Mouse (Mus musculus): ENCODE results near the gene Arid1b. TPM values are rescaled to one million over a fixed set of nuclear protein-coding genes. Genes with fewer than 3 reads are reported as not detected.

Arid1b gene
- polyA plus RNA-seq, 2 experiments = 14.7 to 20.5 TPM

DNA sequence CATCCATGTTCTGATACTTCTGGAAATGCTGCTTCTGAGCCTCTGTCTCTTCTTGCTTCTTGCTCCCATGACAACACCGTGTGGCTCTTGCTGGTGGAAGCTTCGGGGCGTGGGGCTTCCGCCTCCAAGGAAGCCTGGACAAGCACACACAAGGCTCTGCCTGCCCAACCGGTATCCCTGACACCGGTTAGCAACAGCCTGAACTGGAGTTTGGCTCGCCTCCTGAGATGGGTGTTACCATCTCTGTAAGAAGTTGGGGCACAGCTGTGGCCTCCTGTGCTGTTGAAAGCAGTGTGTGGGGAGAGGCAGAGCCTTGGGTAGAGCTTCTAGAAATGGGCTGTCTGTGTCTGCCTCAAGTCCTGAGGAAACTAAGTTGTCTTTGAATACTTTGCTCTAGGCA is 340.4 kb downstream of the Arid1b start:
- DNase-seq (ENCODE audit: low spot score) (peak; percentile 25), ATAC-seq (ENCODE audit: low FRiP score, low read depth) (no peak)
- no peak overlapping the region for H3K4me3 ChIP-seq (replicated peaks; ENCODE audit: low read length)
- 81% methylated on average over 7 of the region's 7 CpGs for WGBS
- H3K9me3 ChIP-seq (ENCODE audit: control insufficient read depth, low read length) = no peaks in the 10 kb centered on the region
- peaks cover 79% of the 10 kb centered on the region for H3K36me3 ChIP-seq (ENCODE audit: control insufficient read depth, insufficient read depth, low read length)
- H3K9ac ChIP-seq (ENCODE audit: low read depth, low read length, severe bottlenecking) = no peak overlapping the region
- no peaks in the 10 kb centered on the region for H3K4me1 ChIP-seq (ENCODE audit: control insufficient read depth, insufficient read depth, low read length)
- H3K27me3 ChIP-seq (ENCODE audit: control insufficient read depth, insufficient read depth, low read length) = no peaks in the 10 kb centered on the region
- TF ChIP-seq POLR2A (IDR thresholded peaks at IDR 0.05; ENCODE audit: borderline replicate concordance, extremely low read depth, insufficient read depth, insufficient read length) = no peak
- H3K4me2 ChIP-seq (replicated peaks; ENCODE audit: low read depth, low read length, severe bottlenecking) = no peak overlapping the region
- no peak overlapping the region for H3K27ac ChIP-seq (replicated peaks; ENCODE audit: low read depth, low read length)

DNA sequence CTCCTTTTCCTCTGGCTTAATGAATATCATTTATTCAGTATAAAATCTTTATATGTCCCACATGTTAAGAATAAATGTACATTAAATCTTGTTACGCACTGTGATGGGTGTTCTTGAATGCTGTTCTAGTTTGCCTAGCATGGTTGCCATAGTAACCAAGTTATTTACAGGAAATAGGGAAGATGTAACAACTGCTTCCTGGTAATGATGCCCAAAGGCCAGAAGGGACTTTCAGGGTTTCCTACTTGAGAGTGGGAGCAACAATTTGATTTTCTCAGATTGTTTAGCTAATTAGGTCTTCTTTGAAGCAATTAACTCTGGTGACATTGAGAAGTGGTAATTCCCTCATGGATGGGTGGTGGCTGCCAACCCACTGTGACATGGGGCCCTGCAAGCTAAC is 350.3 kb downstream of the Arid1b start:
- 67% methylated on average over 1 of the region's 1 CpGs for WGBS
- ATAC-seq (ENCODE audit: low FRiP score, low read depth) = no peak

DNA sequence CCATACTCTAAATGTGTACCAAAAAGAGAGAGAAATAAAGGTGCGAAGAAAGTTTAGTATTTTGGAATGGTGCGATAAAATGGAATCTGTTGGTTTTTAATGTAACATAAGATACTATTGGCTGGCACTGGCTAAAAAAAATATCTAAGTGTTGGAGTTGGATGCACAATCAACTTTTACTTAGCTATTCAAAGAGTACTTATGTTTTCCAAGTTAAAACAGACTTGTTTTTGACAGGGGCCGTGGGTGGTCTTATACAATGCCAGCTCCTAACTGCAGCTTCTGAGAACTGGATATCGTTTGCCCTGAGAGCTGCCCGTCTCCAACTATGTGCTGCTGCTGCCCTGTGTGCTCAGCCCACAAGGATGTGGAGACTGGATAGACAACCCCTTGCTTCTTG is 351.7 kb downstream of the Arid1b start:
- H3K27ac ChIP-seq (replicated peaks; ENCODE audit: low read depth, low read length) = no peak overlapping the region

More for the DNA sequence above, 350.3 kb downstream of the Arid1b start:
- Histone ChIP-seq H3K4me2 (replicated peaks; ENCODE audit: low read depth, low read length, severe bottlenecking) (no peak overlapping the region), H3K36me3 (ENCODE audit: control insufficient read depth, insufficient read depth, low read length) (peaks cover 50% of the 10 kb centered on the region), H3K4me3 (replicated peaks; ENCODE audit: low read length) (no peak overlapping the region), H3K4me1 (ENCODE audit: control insufficient read depth, insufficient read depth, low read length) (no peaks in the 10 kb centered on the region), H3K27ac (replicated peaks; ENCODE audit: low read depth, low read length) (no peak overlapping the region), H3K27me3 (ENCODE audit: control insufficient read depth, insufficient read depth, low read length) (no peaks in the 10 kb centered on the region), H3K9me3 (ENCODE audit: control insufficient read depth, low read length) (no peaks in the 10 kb centered on the region), H3K9ac (ENCODE audit: low read depth, low read length, severe bottlenecking) (no peak overlapping the region)
- DNase-seq (ENCODE audit: low spot score) = no peak
- TF ChIP-seq POLR2A (IDR thresholded peaks at IDR 0.05; ENCODE audit: borderline replicate concordance, extremely low read depth, insufficient read depth, insufficient read length) = no peak

GRCm38 (mm10) chr17:5352901-5353300 is 358.8 kb downstream of the Arid1b start:
- DNase-seq (ENCODE audit: low spot score) = peak; percentile 62
- H3K9ac ChIP-seq (ENCODE audit: low read depth, low read length, severe bottlenecking) = no peak overlapping the region
- TF ChIP-seq POLR2A (IDR thresholded peaks at IDR 0.05; ENCODE audit: borderline replicate concordance, extremely low read depth, insufficient read depth, insufficient read length) = no peak
- H3K4me2 ChIP-seq (replicated peaks; ENCODE audit: low read depth, low read length, severe bottlenecking) = no peak overlapping the region
- no peak overlapping the region for H3K27ac ChIP-seq (replicated peaks; ENCODE audit: low read depth, low read length)
- WGBS = 43% methylated on average over 5 of the region's 5 CpGs
- H3K9me3 ChIP-seq (ENCODE audit: control insufficient read depth, low read length) = no peaks in the 10 kb centered on the region
- H3K27me3 ChIP-seq (ENCODE audit: control insufficient read depth, insufficient read depth, low read length) = no peaks in the 10 kb centered on the region
- peak; percentile 23 for ATAC-seq (ENCODE audit: low FRiP score, low read depth)
- peaks cover 4% of the 10 kb centered on the region; the same call in 1 of the 2 replicates for H3K4me1 ChIP-seq (ENCODE audit: control insufficient read depth, insufficient read depth, low read length)
- H3K4me3 ChIP-seq (replicated peaks; ENCODE audit: low read length) = no peak overlapping the region
- no peaks in the 10 kb centered on the region for H3K36me3 ChIP-seq (ENCODE audit: control insufficient read depth, insufficient read depth, low read length)

More for the DNA sequence above, 351.7 kb downstream of the Arid1b start:
- ATAC-seq (ENCODE audit: low FRiP score, low read depth) (no peak), DNase-seq (ENCODE audit: low spot score) (no peak)
- H3K4me1 ChIP-seq (ENCODE audit: control insufficient read depth, insufficient read depth, low read length) = no peaks in the 10 kb centered on the region
- WGBS = 89% methylated on average over 5 of the region's 5 CpGs
- H3K9ac ChIP-seq (ENCODE audit: low read depth, low read length, severe bottlenecking) = no peak overlapping the region
- H3K36me3 ChIP-seq (ENCODE audit: control insufficient read depth, insufficient read depth, low read length) = peaks cover 38% of the 10 kb centered on the region
- H3K4me2 ChIP-seq (replicated peaks; ENCODE audit: low read depth, low read length, severe bottlenecking) = no peak overlapping the region
- H3K27me3 ChIP-seq (ENCODE audit: control insufficient read depth, insufficient read depth, low read length) = no peaks in the 10 kb centered on the region
- no peak for TF ChIP-seq POLR2A (IDR thresholded peaks at IDR 0.05; ENCODE audit: borderline replicate concordance, extremely low read depth, insufficient read depth, insufficient read length)
- H3K9me3 ChIP-seq (ENCODE audit: control insufficient read depth, low read length) = no peaks in the 10 kb centered on the region
- H3K4me3 ChIP-seq (replicated peaks; ENCODE audit: low read length) = no peak overlapping the region

DNA sequence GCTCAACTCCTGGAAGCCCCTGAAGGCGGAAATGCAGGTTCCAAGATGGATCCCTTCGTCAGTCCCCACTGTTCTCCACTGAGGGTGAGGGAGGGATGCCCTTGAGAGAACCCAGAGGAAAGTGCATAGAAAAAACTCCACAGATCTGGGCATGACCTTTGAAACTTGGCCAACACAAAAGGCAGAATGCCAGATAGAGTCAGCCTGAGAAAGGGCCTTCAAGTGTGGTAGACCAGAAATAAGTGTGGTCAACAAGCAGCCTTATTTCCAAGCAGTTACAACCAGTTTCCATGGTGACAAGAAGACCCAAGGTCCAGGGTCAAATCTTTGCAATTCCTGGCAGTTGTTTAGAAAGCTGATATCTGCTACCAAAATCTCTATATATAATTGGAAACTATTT is 366.6 kb downstream of the Arid1b start:
- ATAC-seq (ENCODE audit: low FRiP score, low read depth) = no peak
- no peak overlapping the region for H3K4me2 ChIP-seq (replicated peaks; ENCODE audit: low read depth, low read length, severe bottlenecking)
- H3K27ac ChIP-seq (replicated peaks; ENCODE audit: low read depth, low read length) = no peak overlapping the region
- DNase-seq (ENCODE audit: low spot score) = no peak
- peaks cover 5% of the 10 kb centered on the region for H3K4me1 ChIP-seq (ENCODE audit: control insufficient read depth, insufficient read depth, low read length)
- H3K9me3 ChIP-seq (ENCODE audit: control insufficient read depth, low read length) = no peaks in the 10 kb centered on the region
- no peak overlapping the region for H3K9ac ChIP-seq (ENCODE audit: low read depth, low read length, severe bottlenecking)
- H3K27me3 ChIP-seq (ENCODE audit: control insufficient read depth, insufficient read depth, low read length) = no peaks in the 10 kb centered on the region
- TF ChIP-seq POLR2A (IDR thresholded peaks at IDR 0.05; ENCODE audit: borderline replicate concordance, extremely low read depth, insufficient read depth, insufficient read length) = no peak
- 82% methylated on average over 2 of the region's 2 CpGs for WGBS
- H3K36me3 ChIP-seq (ENCODE audit: control insufficient read depth, insufficient read depth, low read length) = no peaks in the 10 kb centered on the region
- H3K4me3 ChIP-seq (replicated peaks; ENCODE audit: low read length) = no peak overlapping the region

DNA sequence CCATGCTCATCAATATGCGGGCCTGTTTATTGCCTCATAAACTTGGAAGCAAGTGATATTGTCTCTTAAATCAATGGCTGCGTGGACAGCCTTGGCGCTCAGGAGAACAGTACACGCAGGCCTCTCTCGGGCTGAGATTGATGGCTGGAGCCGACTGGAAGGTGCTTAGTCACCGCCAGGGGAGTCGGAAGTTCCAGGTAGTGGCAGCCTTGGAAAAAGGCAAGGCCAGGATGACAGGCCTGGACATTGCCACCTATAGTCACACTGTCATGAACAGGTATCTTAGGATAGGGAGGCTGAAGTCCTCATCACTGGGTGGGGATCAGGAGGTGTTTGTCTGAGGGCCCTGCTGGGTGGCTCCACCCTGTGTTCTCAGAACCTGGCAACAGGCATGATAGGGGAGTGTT is 371.9 kb downstream of the Arid1b start:
- no peak overlapping the region for H3K27ac ChIP-seq (replicated peaks; ENCODE audit: low read depth, low read length)
- 0 out of 2 replicates have a peak, but pooled peaks cover 3% of the 10 kb centered on the region for H3K9me3 ChIP-seq (ENCODE audit: control insufficient read depth, low read length)
- WGBS = 21% methylated on average over 8 of the region's 8 CpGs
- no peak for TF ChIP-seq POLR2A (IDR thresholded peaks at IDR 0.05; ENCODE audit: borderline replicate concordance, extremely low read depth, insufficient read depth, insufficient read length)
- H3K9ac ChIP-seq (ENCODE audit: low read depth, low read length, severe bottlenecking) = no peak overlapping the region
- H3K4me1 ChIP-seq (ENCODE audit: control insufficient read depth, insufficient read depth, low read length) = peaks cover 9% of the 10 kb centered on the region
- no peaks in the 10 kb centered on the region for H3K36me3 ChIP-seq (ENCODE audit: control insufficient read depth, insufficient read depth, low read length)
- ATAC-seq (ENCODE audit: low FRiP score, low read depth) (no peak), DNase-seq (ENCODE audit: low spot score) (no peak)
- H3K27me3 ChIP-seq (ENCODE audit: control insufficient read depth, insufficient read depth, low read length) = no peaks in the 10 kb centered on the region
- no peak overlapping the region for H3K4me3 ChIP-seq (replicated peaks; ENCODE audit: low read length)
- H3K4me2 ChIP-seq (replicated peaks; ENCODE audit: low read depth, low read length, severe bottlenecking) = no peak overlapping the region

Measured in limb, embryonic 14.5 days (tissue).